Mouse (Mus musculus): ENCODE data around the gene Knstrn.

GRCm38 (mm10) chr2:118775396-118775795 lies 38.4 kb upstream of the Knstrn start:
- no peak for TF ChIP-seq CTCF (IDR thresholded peaks at IDR 0.05; ENCODE audit: insufficient read depth, low read length)
- no peak for TF ChIP-seq POLR2A (IDR thresholded peaks at IDR 0.05; ENCODE audit: borderline replicate concordance, extremely low read depth, low read depth, low read length)
